Mouse (Mus musculus) lung, embryonic 14.5 days (tissue): Measurements from ENCODE around the gene Gpatch2. TPM values are rescaled to one million over a fixed set of nuclear protein-coding genes. Genes with fewer than 3 reads are reported as not detected.

Source experiments
- ATAC-seq: fragments of 200-750 bp; cut with Nextera tagmentation; 2 replicates; pipeline ENCODE4 v1.8.0; 2017; ENCODE audit warnings: mild to moderate bottlenecking, moderate TSS enrichment, moderate library complexity; ENCODE audit not compliant: insufficient read depth
- DNase-seq: peaks from one replicate; pipeline ENCODE4 v3.0.0-alpha.2; 2015
- H3K27ac ChIP-seq: fragments of 300-500 bp; sonication (generic); 2 replicates; pipeline ENCODE4 v1.5.1; 2014; ENCODE audit warnings: low read depth, mild to moderate bottlenecking, moderate library complexity
- H3K27me3 ChIP-seq: fragments of 300-500 bp; sonication (generic); 2 replicates; pipeline ENCODE4 v1.6.1; 2014; ENCODE audit warnings: low read length, control low read depth; ENCODE audit not compliant: insufficient read depth
- H3K36me3 ChIP-seq: fragments of 300-500 bp; sonication (generic); 2 replicates; pipeline ENCODE4 v1.6.1; 2014; ENCODE audit warnings: control low read depth; ENCODE audit not compliant: insufficient read depth
- H3K4me1 ChIP-seq: fragments of 300-500 bp; sonication (generic); 2 replicates; pipeline ENCODE4 v1.6.1; 2014; ENCODE audit warnings: antibody characterized with exemption, control low read depth; ENCODE audit not compliant: insufficient read depth
- H3K4me2 ChIP-seq: fragments of 300-500 bp; sonication (generic); 2 replicates; pipeline ENCODE4 v1.6.1; 2014; ENCODE audit warnings: mild to moderate bottlenecking
- H3K4me3 ChIP-seq: fragments of 300-500 bp; sonication (generic); 2 replicates; pipeline ENCODE4 v1.5.1; 2014; ENCODE audit warnings: low read depth, low read length
- H3K9ac ChIP-seq: fragments of 300-500 bp; sonication (generic); 2 replicates; pipeline ENCODE4 v1.6.1; 2014
- H3K9me3 ChIP-seq: fragments of 300-500 bp; sonication (generic); 2 replicates; pipeline ENCODE4 v1.6.1; 2016; ENCODE audit warnings: low read depth, low read length, control low read depth
- CTCF ChIP-seq: IDR thresholded peaks from 2 replicates; pipeline ENCODE4 v1.5.1; 2016; ENCODE audit warnings: antibody characterized with exemption, low read depth
- WGBS: fragments of 180-500 bp; shearing (Covaris S2); extraction: QIAGEN DNeasy Blood & Tissue Kit; methylation state at CpG from one replicate; pipeline ENCODE4 v1.1.7; 2014; 5-methylcytosine and 5-hydroxymethylcytosine counted together
- polyA plus RNA-seq: library from polyadenylated mRNA; unstranded; fragments of >200 nt; fragmentation: Nextera tagmentation; extraction: Ambion mirVana; gene quantifications from 2 replicates; pipeline ENCODE4 v1.2.1, GENCODE M21; 2014

Gpatch2 gene
- polyA plus RNA-seq, 1 experiment from 2014 or later, result 20.2 TPM

GRCm38 (mm10) chr1:187279776-187280175, 64.5 kb downstream of the Gpatch2 start:
- Histone ChIP-seq H3K9me3 (no peaks in the 10 kb centered on the region), H3K9ac (no peak overlapping the region), H3K27me3 (no peaks in the 10 kb centered on the region), H3K27ac (no peak overlapping the region), H3K4me3 (no peak overlapping the region), H3K4me1 (no peaks in the 10 kb centered on the region), H3K36me3 (no peaks in the 10 kb centered on the region), H3K4me2 (no peak overlapping the region)
- ATAC-seq, result no peak
- TF ChIP-seq CTCF, result no peak
- no peak for DNase-seq
- 61% methylated on average over 4 of the region's 4 CpGs for WGBS

GRCm38 (mm10) chr1:187282321-187282720, 67.0 kb downstream of the Gpatch2 start:
- ATAC-seq (no peak), DNase-seq (no peak)
- no peaks in the 10 kb centered on the region for H3K36me3 ChIP-seq
- H3K4me2 ChIP-seq, result no peak overlapping the region
- 80% methylated on average over 3 of the region's 3 CpGs for whole genome bisulfite sequencing
- H3K27ac ChIP-seq, result no peak overlapping the region
- no peak overlapping the region for H3K9ac ChIP-seq
- no peaks in the 10 kb centered on the region for H3K27me3 ChIP-seq
- H3K4me1 ChIP-seq, result no peaks in the 10 kb centered on the region
- H3K9me3 ChIP-seq, result no peaks in the 10 kb centered on the region
- no peak for TF ChIP-seq CTCF
- H3K4me3 ChIP-seq, result no peak overlapping the region

DNA sequence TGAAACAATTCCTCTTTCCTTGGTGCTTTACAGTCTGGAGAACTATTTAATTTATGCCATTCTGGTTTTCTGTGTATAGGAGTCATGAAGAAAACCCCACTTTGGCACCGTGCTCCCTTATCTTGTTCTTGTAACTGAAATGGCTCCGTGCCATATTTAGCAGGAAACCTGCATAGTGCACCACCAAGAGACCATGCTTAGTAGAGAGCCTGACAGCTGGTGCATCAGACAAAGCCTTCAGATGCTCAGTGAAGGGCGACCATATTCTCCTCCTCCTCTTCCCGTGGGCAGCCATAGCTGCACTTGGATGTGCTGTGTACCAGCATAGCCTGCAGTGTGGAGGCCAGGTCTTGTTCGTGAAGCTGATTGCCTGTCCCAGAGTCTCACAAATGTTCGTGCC, 67.5 kb downstream of the Gpatch2 start:
- H3K36me3 ChIP-seq, result no peaks in the 10 kb centered on the region
- no peaks in the 10 kb centered on the region for H3K4me1 ChIP-seq
- H3K27ac ChIP-seq, result no peak overlapping the region
- TF ChIP-seq CTCF, result no peak
- ATAC-seq (no peak), DNase-seq (peak; percentile 19)
- H3K9ac ChIP-seq, result no peak overlapping the region
- no peak overlapping the region for H3K4me2 ChIP-seq
- no peak overlapping the region for H3K4me3 ChIP-seq
- no peaks in the 10 kb centered on the region for H3K9me3 ChIP-seq
- H3K27me3 ChIP-seq, result no peaks in the 10 kb centered on the region
- 74% methylated on average over 6 of the region's 6 CpGs for WGBS

- DNase-seq (no peak), ATAC-seq (no peak)
- Histone ChIP-seq H3K4me3 (no peak overlapping the region), H3K9ac (no peak overlapping the region), H3K9me3 (no peaks in the 10 kb centered on the region), H3K36me3 (no peaks in the 10 kb centered on the region), H3K4me1 (no peaks in the 10 kb centered on the region), H3K27ac (no peak overlapping the region), H3K4me2 (no peak overlapping the region), H3K27me3 (no peaks in the 10 kb centered on the region)
- 61% methylated on average over 8 of the region's 8 CpGs for WGBS
- no peak for TF ChIP-seq CTCF
These were observed 70.4 kb downstream of the Gpatch2 start for GRCm38 (mm10) chr1:187285735-187286134.

GRCm38 (mm10) chr1:187286411-187286810, 71.1 kb downstream of the Gpatch2 start:
- Histone ChIP-seq H3K4me1 (no peaks in the 10 kb centered on the region), H3K27me3 (no peaks in the 10 kb centered on the region), H3K4me2 (no peak overlapping the region), H3K27ac (no peak overlapping the region), H3K36me3 (no peaks in the 10 kb centered on the region), H3K9me3 (no peaks in the 10 kb centered on the region), H3K4me3 (no peak overlapping the region), H3K9ac (no peak overlapping the region)
- WGBS, result 80% methylated on average over 4 of the region's 4 CpGs
- ATAC-seq (no peak), DNase-seq (no peak)
- TF ChIP-seq CTCF, result no peak

DNA sequence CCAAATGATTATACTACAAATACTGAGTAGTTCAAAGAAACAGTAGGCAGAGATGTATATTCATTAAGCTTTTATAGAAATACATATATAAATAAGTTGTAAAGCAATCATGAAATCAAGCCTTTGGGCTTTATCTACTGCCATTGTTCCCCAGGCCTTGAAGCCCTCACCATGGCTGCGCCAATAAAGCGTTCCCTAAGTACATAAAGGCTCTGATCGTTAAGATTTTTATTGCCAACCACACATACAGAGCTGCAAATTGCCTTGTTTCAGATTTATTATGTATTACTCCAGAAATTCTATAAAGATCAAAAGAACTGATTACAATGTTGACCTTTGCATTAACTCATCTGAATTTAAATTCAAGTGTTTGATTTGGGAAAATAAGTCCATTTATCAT, 71.6 kb downstream of the Gpatch2 start:
- H3K4me2 ChIP-seq, result no peak overlapping the region
- H3K9me3 ChIP-seq, result no peaks in the 10 kb centered on the region
- H3K27ac ChIP-seq, result no peak overlapping the region
- no peak overlapping the region for H3K9ac ChIP-seq
- no peaks in the 10 kb centered on the region for H3K36me3 ChIP-seq
- no peak for TF ChIP-seq CTCF
- no peaks in the 10 kb centered on the region for H3K4me1 ChIP-seq
- no peak for DNase-seq
- WGBS, result 83% methylated on average over 3 of the region's 3 CpGs
- no peaks in the 10 kb centered on the region for H3K27me3 ChIP-seq
- no peak overlapping the region for H3K4me3 ChIP-seq
- no peak for ATAC-seq

- Histone ChIP-seq H3K4me3 (no peak overlapping the region), H3K36me3 (no peaks in the 10 kb centered on the region), H3K9ac (no peak overlapping the region), H3K27me3 (no peaks in the 10 kb centered on the region), H3K4me1 (no peaks in the 10 kb centered on the region), H3K27ac (no peak overlapping the region), H3K4me2 (no peak overlapping the region), H3K9me3 (no peaks in the 10 kb centered on the region)
- DNase-seq (no peak), ATAC-seq (no peak)
- WGBS, result 85% methylated on average over 7 of the region's 7 CpGs
- no peak for TF ChIP-seq CTCF
These were observed 74.9 kb downstream of the Gpatch2 start for GRCm38 (mm10) chr1:187290186-187290585.
